Mouse (Mus musculus) stomach, embryonic 14.5 days (tissue): ENCODE results near the gene Enpp6. TPM values are rescaled to one million over a fixed set of nuclear protein-coding genes. Genes with fewer than 3 reads are reported as not detected.
A peak's percentile ranks its signal among the peaks of the same experiment; 100 is the strongest.

Source experiments
- ATAC-seq: fragments of 200-750 bp; cut with Nextera tagmentation; 2 replicates; pipeline ENCODE4 v1.8.0; 2017; ENCODE audit warnings: low read depth, moderate TSS enrichment; ENCODE audit not compliant: insufficient number of reproducible peaks, insufficient read depth, low FRiP score
- H3K27ac ChIP-seq: fragments of 300-500 bp; sonication (generic); 2 replicates; pipeline ENCODE4 v1.5.1; 2014; ENCODE audit warnings: mild to moderate bottlenecking, low read length, moderate library complexity, mixed read lengths
- H3K27me3 ChIP-seq: fragments of 300-500 bp; sonication (generic); 2 replicates; pipeline ENCODE4 v1.6.1; 2014; ENCODE audit warnings: low read length, control low read depth, mixed read lengths; ENCODE audit not compliant: control insufficient read depth, insufficient read depth
- H3K36me3 ChIP-seq: fragments of 300-500 bp; sonication (generic); 2 replicates; pipeline ENCODE4 v1.6.1; 2014; ENCODE audit warnings: mild to moderate bottlenecking, control low read depth, low read length, moderate library complexity, mixed read lengths; ENCODE audit not compliant: control insufficient read depth, insufficient read depth
- H3K4me1 ChIP-seq: fragments of 300-500 bp; sonication (generic); 2 replicates; pipeline ENCODE4 v1.6.1; 2014; ENCODE audit warnings: low read length, control low read depth, mixed read lengths; ENCODE audit not compliant: control insufficient read depth, insufficient read depth
- H3K4me2 ChIP-seq: fragments of 300-500 bp; sonication (generic); replicated peaks from 2 replicates; pipeline ENCODE4 v1.6.1; 2014; ENCODE audit warnings: low read depth, low read length, control low read depth
- H3K4me3 ChIP-seq: fragments of 300-500 bp; sonication (generic); 2 replicates; pipeline ENCODE4 v1.5.1; 2014; ENCODE audit warnings: low read depth, low read length, control low read depth
- H3K9ac ChIP-seq: fragments of 300-500 bp; sonication (generic); replicated peaks from 2 replicates; pipeline ENCODE4 v1.6.1; 2014; ENCODE audit warnings: low read depth, mild to moderate bottlenecking, control low read depth, low read length, moderate library complexity, mixed read lengths
- H3K9me3 ChIP-seq: fragments of 300-500 bp; sonication (generic); 2 replicates; pipeline ENCODE4 v1.6.1; 2016; ENCODE audit warnings: low read depth, low read length, control low read depth; ENCODE audit not compliant: control insufficient read depth
- WGBS: fragments of 180-500 bp; shearing (Covaris S2); extraction: QIAGEN DNeasy Blood & Tissue Kit; methylation state at CpG from one replicate; pipeline ENCODE4 v1.1.7; 2014; 5-methylcytosine and 5-hydroxymethylcytosine counted together
- polyA plus RNA-seq: library from polyadenylated mRNA; unstranded; fragments of >200 nt; fragmentation: Nextera tagmentation; extraction: Ambion mirVana; gene quantifications from 2 replicates; pipeline ENCODE4 v1.2.1, GENCODE M21; 2014

Enpp6 gene
- 0.30 and 0.86 TPM in 2 replicates for polyA plus RNA-seq

DNA sequence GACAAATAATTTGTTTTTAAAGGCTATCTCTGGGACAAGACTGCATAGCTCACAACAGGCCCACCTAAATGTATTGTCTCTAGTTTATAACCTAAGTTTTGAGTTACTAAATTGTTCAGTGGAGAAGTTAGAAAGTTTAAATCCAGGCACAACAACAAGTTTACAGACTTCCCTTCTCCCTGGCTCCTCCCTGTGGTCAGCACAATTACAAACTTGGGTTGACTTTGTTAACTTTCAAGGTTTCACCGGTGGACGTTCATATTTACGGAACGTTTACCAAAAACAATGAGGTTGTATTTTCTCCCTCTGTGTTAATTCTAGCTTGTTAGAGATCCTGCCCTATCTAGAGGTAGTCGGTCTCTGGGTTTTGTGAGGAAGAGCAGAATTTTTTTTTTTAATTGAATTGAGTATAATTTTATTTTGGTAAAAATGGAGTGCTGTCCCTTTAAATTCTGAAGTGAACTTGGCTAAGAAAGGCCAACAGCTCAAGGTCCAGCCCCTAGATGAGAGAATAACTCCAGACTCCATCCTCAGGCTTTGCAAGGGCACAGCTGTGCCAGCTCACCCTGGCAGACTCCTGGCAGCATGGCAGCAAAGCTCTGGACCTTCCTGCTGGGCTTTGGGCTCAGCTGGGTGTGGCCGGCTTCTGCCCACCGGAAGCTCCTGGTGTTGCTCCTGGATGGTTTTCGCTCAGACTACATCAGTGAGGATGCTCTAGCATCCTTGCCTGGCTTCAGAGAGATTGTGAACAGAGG, at the start of gene Enpp6:
TSS of gene Enpp6 (plus strand) at position 502 of the 755 bp plus-strand sequence.
- Histone ChIP-seq H3K4me1 (no peaks in the 10 kb centered on the region), H3K9ac (no peak within 1 kb of the TSS), H3K27ac (no peak within 1 kb of the TSS), H3K4me2 (no peak within 1 kb of the TSS), H3K4me3 (no peak within 1 kb of the TSS), H3K36me3 (no peaks in the 10 kb centered on the region), H3K27me3 (no peaks in the 10 kb centered on the region), H3K9me3 (no peaks in the 10 kb centered on the region)
- WGBS, result 88% methylated on average over 8 of the region's 8 CpGs
- ATAC-seq, result no peak

GRCm38 (mm10) chr8:46938218-46938617, 48.5 kb upstream of the Enpp6 start:
- no peaks in the 10 kb centered on the region for H3K27me3 ChIP-seq
- H3K4me2 ChIP-seq, result no peak overlapping the region
- H3K9me3 ChIP-seq, result no peaks in the 10 kb centered on the region
- H3K27ac ChIP-seq, result no peak overlapping the region
- no peak overlapping the region for H3K9ac ChIP-seq
- H3K4me3 ChIP-seq, result no peak overlapping the region
- 0 out of 2 replicates have a peak, but pooled peaks cover 8% of the 10 kb centered on the region for H3K4me1 ChIP-seq
- H3K36me3 ChIP-seq, result no peaks in the 10 kb centered on the region
- ATAC-seq, result no peak
- WGBS, result 71% methylated on average over 4 of the region's 4 CpGs

DNA sequence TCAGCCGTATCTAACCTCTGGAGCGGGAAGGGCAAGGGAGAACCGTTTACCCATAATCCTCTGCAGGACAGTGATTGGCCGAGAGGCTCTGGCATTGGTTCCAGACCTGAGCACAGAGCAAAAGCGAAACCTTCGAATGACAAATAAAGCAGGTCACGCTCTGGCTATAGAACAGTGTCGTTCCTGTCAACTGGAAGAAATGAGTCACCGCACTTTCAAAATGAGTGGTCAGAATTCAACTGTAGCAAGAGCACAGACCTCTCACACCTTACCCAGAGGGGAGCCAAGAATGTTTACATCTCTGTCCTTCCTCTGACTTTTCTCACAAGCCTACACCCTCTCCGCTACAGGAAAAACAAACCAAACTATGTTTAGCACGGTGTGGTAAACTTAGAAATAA, 45.4 kb upstream of the Enpp6 start:
- Histone ChIP-seq H3K9ac (no peak overlapping the region), H3K27ac (no peak overlapping the region), H3K27me3 (no peaks in the 10 kb centered on the region), H3K4me3 (no peak overlapping the region), H3K4me1 (0 out of 2 replicates have a peak, but pooled peaks cover 4% of the 10 kb centered on the region), H3K9me3 (no peaks in the 10 kb centered on the region), H3K4me2 (no peak overlapping the region), H3K36me3 (no peaks in the 10 kb centered on the region)
- 67% methylated on average over 11 of the region's 11 CpGs for WGBS
- 0 out of 2 replicates have a peak, but pooled peaks have one; percentile 33 for ATAC-seq

DNA sequence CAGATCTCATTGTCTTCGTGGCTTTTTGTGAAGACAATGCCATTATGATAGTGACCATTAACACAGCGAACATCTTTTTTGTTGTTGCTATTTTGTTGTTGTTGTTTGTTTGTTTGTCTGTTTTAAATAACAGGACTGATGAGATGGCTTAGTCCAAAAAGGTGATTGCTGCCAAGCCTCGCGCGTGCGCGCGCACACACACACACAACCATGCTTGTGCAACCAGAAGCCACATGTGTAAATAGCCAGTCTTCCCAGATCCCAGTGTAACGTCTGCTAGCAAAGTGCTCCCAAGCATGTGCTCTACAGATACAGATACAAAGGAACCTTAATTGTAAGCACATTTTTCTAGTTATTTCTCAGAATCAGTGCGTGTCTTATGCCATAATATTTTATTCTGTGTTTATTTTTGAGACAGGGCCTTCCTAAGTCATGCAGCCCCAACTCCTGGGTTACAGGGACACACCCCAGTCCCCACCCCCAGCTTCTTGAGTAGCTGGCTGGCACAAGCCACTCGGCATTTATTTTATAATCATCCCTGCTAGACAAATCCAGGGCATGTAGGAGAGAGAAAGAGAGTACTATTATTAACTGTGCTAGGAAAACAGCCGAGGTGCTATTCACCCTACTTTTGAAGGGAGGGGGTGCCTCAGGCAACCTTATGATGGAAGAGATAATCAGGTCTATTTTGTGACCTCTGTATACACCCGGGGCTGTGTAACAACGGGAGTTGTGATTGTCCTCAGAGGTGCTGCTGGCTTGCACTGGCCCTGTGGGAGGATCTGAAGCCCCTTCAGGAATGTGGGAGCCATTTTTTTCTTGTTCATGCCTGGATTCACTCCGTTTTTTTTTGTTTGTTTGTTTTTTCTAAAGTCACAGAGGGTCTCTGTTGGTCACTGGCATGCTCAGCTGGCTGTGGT, 44.7 kb upstream of the Enpp6 start:
- 68% methylated on average over 15 of the region's 15 CpGs for WGBS
- H3K9me3 ChIP-seq, result no peaks in the 10 kb centered on the region
- no peak overlapping the region for H3K9ac ChIP-seq
- H3K4me1 ChIP-seq, result 0 out of 2 replicates have a peak, but pooled peaks cover 4% of the 10 kb centered on the region
- no peaks in the 10 kb centered on the region for H3K36me3 ChIP-seq
- H3K4me2 ChIP-seq, result no peak overlapping the region
- H3K4me3 ChIP-seq, result no peak overlapping the region
- no peak overlapping the region for H3K27ac ChIP-seq
- no peak for ATAC-seq
- H3K27me3 ChIP-seq, result no peaks in the 10 kb centered on the region

DNA sequence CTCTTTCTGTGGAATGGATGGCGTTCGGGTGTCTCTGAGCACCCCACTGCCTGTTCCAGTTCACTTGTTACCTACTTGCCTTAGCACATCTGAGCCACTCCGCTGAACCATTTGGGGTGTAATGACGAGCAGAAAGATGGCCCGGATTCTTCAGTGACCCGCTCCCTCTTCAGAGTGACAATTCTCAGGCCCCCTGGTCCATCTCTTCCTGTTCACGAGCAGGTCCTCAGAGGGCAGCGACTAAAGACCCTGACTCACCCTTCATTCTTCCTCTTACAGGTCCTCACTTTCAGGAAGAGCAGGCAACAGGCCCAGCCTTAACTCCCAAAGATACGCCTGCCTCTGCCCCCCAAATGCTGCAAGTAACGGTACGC, 44.0 kb upstream of the Enpp6 start:
- H3K4me1 ChIP-seq, result 0 out of 2 replicates have a peak, but pooled peaks cover 4% of the 10 kb centered on the region
- H3K36me3 ChIP-seq, result no peaks in the 10 kb centered on the region
- H3K4me2 ChIP-seq, result no peak overlapping the region
- H3K27me3 ChIP-seq, result no peaks in the 10 kb centered on the region
- no peak overlapping the region for H3K27ac ChIP-seq
- WGBS, result 87% methylated on average over 11 of the region's 11 CpGs
- H3K9me3 ChIP-seq, result no peaks in the 10 kb centered on the region
- H3K4me3 ChIP-seq, result no peak overlapping the region
- ATAC-seq, result no peak
- no peak overlapping the region for H3K9ac ChIP-seq

GRCm38 (mm10) chr8:46943337-46943736, 43.4 kb upstream of the Enpp6 start:
- Histone ChIP-seq H3K9ac (no peak overlapping the region), H3K36me3 (no peaks in the 10 kb centered on the region), H3K4me3 (no peak overlapping the region), H3K27me3 (no peaks in the 10 kb centered on the region), H3K4me2 (no peak overlapping the region), H3K4me1 (0 out of 2 replicates have a peak, but pooled peaks cover 4% of the 10 kb centered on the region), H3K9me3 (no peaks in the 10 kb centered on the region), H3K27ac (no peak overlapping the region)
- ATAC-seq, result no peak
- 81% methylated on average over 4 of the region's 4 CpGs for WGBS

- H3K9ac ChIP-seq, result no peak overlapping the region
- 0 out of 2 replicates have a peak, but pooled peaks cover 4% of the 10 kb centered on the region for H3K4me1 ChIP-seq
- H3K9me3 ChIP-seq, result no peaks in the 10 kb centered on the region
- no peak overlapping the region for H3K27ac ChIP-seq
- no peak for ATAC-seq
- 73% methylated on average over 5 of the region's 5 CpGs for whole genome bisulfite sequencing
- H3K36me3 ChIP-seq, result no peaks in the 10 kb centered on the region
- no peaks in the 10 kb centered on the region for H3K27me3 ChIP-seq
- H3K4me3 ChIP-seq, result no peak overlapping the region
- H3K4me2 ChIP-seq, result no peak overlapping the region
These were observed 40.5 kb upstream of the Enpp6 start for GRCm38 (mm10) chr8:46946181-46946580.

GRCm38 (mm10) chr8:46948091-46948757, 38.5 kb upstream of the Enpp6 start:
- H3K27me3 ChIP-seq, result no peaks in the 10 kb centered on the region
- H3K36me3 ChIP-seq, result no peaks in the 10 kb centered on the region
- no peaks in the 10 kb centered on the region for H3K9me3 ChIP-seq
- no peak overlapping the region for H3K4me3 ChIP-seq
- 60% methylated on average over 14 of the region's 14 CpGs for WGBS
- ATAC-seq, result no peak
- no peak overlapping the region for H3K9ac ChIP-seq
- H3K4me1 ChIP-seq, result no peaks in the 10 kb centered on the region
- no peak overlapping the region for H3K27ac ChIP-seq
- no peak overlapping the region for H3K4me2 ChIP-seq
